Mouse (Mus musculus) olfactory bulb, adult 2 months (tissue): ENCODE results near the gene Hist1h2ae. TPM values are rescaled to one million over a fixed set of nuclear protein-coding genes. Genes with fewer than 3 reads are reported as not detected.

ENCODE experiments used
- H3K27ac ChIP-seq: fragments of 200-500 bp; 2 replicates; pipeline ENCODE4 v1.5.1; 2012; ENCODE audit warnings: low read depth, low read length; ENCODE audit not compliant: insufficient read depth
- H3K4me1 ChIP-seq: fragments of 200-500 bp; 2 replicates; pipeline ENCODE4 v1.6.1; 2012; ENCODE audit warnings: low read length; ENCODE audit not compliant: control insufficient read depth, insufficient read depth
- H3K4me3 ChIP-seq: fragments of 200-500 bp; 2 replicates; pipeline ENCODE4 v1.5.1; 2012; ENCODE audit warnings: mild to moderate bottlenecking, low read depth, low read length, moderate library complexity; ENCODE audit not compliant: insufficient read depth
- CTCF ChIP-seq: fragments of 200-500 bp; IDR thresholded peaks from 2 replicates; pipeline ENCODE4 v1.5.1; 2012; ENCODE audit warnings: low read depth, mild to moderate bottlenecking, low read length, moderate library complexity; ENCODE audit not compliant: insufficient read depth
- POLR2A ChIP-seq: fragments of 200-500 bp; IDR thresholded peaks from 2 replicates; pipeline ENCODE4 v1.6.1; 2012; ENCODE audit warnings: mild to moderate bottlenecking, low read depth, low read length, moderate library complexity; ENCODE audit not compliant: insufficient read depth
- WGBS: fragments of 180-500 bp; shearing (Covaris S2); methylation state at CpG from one replicate; pipeline ENCODE4 v1.1.7; 2018; 5-methylcytosine and 5-hydroxymethylcytosine counted together
- polyA plus RNA-seq: library from polyadenylated mRNA; stranded (reverse); fragments of >200 nt; gene quantifications from 2 replicates; pipeline ENCODE4 v1.2.4, GENCODE M21; 2012; ENCODE audit warnings: low replicate concordance; ENCODE audit not compliant: missing spikeins, insufficient read depth, insufficient read length

Hist1h2ae gene
- polyA plus RNA-seq, 1 experiment, result not detected

DNA sequence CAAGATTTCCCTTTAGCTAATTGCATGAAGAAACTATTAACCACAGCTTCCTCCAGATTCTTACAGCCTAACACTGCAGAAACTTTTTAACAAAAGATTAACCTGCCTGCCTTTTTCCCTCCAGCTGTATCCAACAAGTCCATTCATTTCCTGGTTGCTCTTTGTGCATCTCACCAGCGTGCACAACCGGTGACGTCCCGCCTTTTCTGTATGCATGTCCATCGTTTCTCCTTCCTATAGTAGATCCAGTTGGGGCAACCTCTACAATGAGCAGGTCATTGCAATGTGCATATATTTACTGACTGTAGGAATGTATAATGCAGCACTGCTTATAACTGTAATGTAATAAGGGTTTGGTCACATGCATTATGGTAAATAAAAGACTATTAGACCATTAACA lies 47.0 kb downstream of the Hist1h2ae start:
- Histone ChIP-seq H3K4me1 (no peaks in the 10 kb centered on the region), H3K4me3 (no peak overlapping the region), H3K27ac (no peak overlapping the region)
- WGBS, result 40% methylated on average over 5 of the region's 5 CpGs
- no peak for TF ChIP-seq CTCF

- Histone ChIP-seq H3K27ac (no peak overlapping the region), H3K4me1 (no peaks in the 10 kb centered on the region), H3K4me3 (no peak overlapping the region)
- TF ChIP-seq CTCF (no peak), POLR2A (no peak)
- 5% methylated on average over 14 of the region's 14 CpGs for WGBS
Measured at GRCm38 (mm10) chr13:23521703-23522102, 49.3 kb downstream of the Hist1h2ae start.

Other genes starting within 250 kb of the Hist1h2ae start
- gene Zfp322a, start 202.0 kb downstream of the Hist1h2ae start, polyA plus RNA-seq, result not detected in 2 replicates
- not detected in 2 replicates for gene Abt1, start 147.4 kb downstream of the Hist1h2ae start, polyA plus RNA-seq
- not detected in 2 replicates for gene Btn1a1, start 105.3 kb downstream of the Hist1h2ae start, polyA plus RNA-seq
- gene Btn2a2, start 82.4 kb downstream of the Hist1h2ae start, polyA plus RNA-seq, result not detected in 2 replicates
- gene Hist1h4h, start 40.2 kb downstream of the Hist1h2ae start, polyA plus RNA-seq, result not detected in 2 replicates
- gene Hist1h2af, start 37.3 kb downstream of the Hist1h2ae start, polyA plus RNA-seq, result not detected in 2 replicates
- gene Hist1h3g, start 35.8 kb downstream of the Hist1h2ae start, polyA plus RNA-seq, result not detected in 2 replicates
- gene Hist1h2bh, start 27.8 kb downstream of the Hist1h2ae start, polyA plus RNA-seq, result not detected in 2 replicates
- gene Hist1h3f, start 27.2 kb downstream of the Hist1h2ae start, polyA plus RNA-seq, result not detected in 2 replicates
- not detected in 2 replicates for gene Hist1h4f, start 19.6 kb downstream of the Hist1h2ae start, polyA plus RNA-seq
- gene Hist1h1d, start 18.0 kb downstream of the Hist1h2ae start, polyA plus RNA-seq, result not detected in 2 replicates
- not detected in 2 replicates for gene Hist1h3e, start 8.9 kb downstream of the Hist1h2ae start, polyA plus RNA-seq
- not detected in 2 replicates for gene Hist1h2bg, start 176 bp upstream of the Hist1h2ae start, polyA plus RNA-seq
- not detected in 2 replicates for gene Hist1h2bf, start 3.0 kb upstream of the Hist1h2ae start, polyA plus RNA-seq
- gene Hist1h2ad, start 3.2 kb upstream of the Hist1h2ae start, polyA plus RNA-seq, result not detected in 2 replicates
- not detected in 2 replicates for gene Hist1h3d, start 4.5 kb upstream of the Hist1h2ae start, polyA plus RNA-seq
- gene Hist1h4d, start 10.4 kb upstream of the Hist1h2ae start, polyA plus RNA-seq, result not detected in 2 replicates
- gene Hist1h2be, start 49.9 kb upstream of the Hist1h2ae start, polyA plus RNA-seq, result not detected in 2 replicates
- gene Hist1h1e, start 51.3 kb upstream of the Hist1h2ae start, polyA plus RNA-seq, result not detected in 2 replicates
- not detected in 2 replicates for gene Hist1h2ac, start 112.7 kb upstream of the Hist1h2ae start, polyA plus RNA-seq
- not detected in 2 replicates for gene Hist1h2bc, start 113.0 kb upstream of the Hist1h2ae start, polyA plus RNA-seq
- not detected in 2 replicates for gene Hist1h1t, start 124.6 kb upstream of the Hist1h2ae start, polyA plus RNA-seq
- not detected in 2 replicates for gene Hist1h4c, start 127.2 kb upstream of the Hist1h2ae start, polyA plus RNA-seq
- not detected in 2 replicates for gene Hfe, start 139.6 kb upstream of the Hist1h2ae start, polyA plus RNA-seq
- not detected in 2 replicates for gene Hist1h1c, start 167.6 kb upstream of the Hist1h2ae start, polyA plus RNA-seq
- gene Hist1h3c, start 174.4 kb upstream of the Hist1h2ae start, polyA plus RNA-seq, result not detected in 2 replicates
- not detected in 2 replicates for gene Hist1h2bb, start 175.5 kb upstream of the Hist1h2ae start, polyA plus RNA-seq
- not detected in 2 replicates for gene Hist1h2ab, start 179.9 kb upstream of the Hist1h2ae start, polyA plus RNA-seq
- not detected in 2 replicates for gene Hist1h3b, start 181.0 kb upstream of the Hist1h2ae start, polyA plus RNA-seq
- not detected in 2 replicates for gene Hist1h4b, start 185.8 kb upstream of the Hist1h2ae start, polyA plus RNA-seq
- gene Hist1h4a, start 190.0 kb upstream of the Hist1h2ae start, polyA plus RNA-seq, result not detected in 2 replicates
- not detected in 2 replicates for gene Hist1h3a, start 191.2 kb upstream of the Hist1h2ae start, polyA plus RNA-seq
- gene Hist1h1a, start 192.4 kb upstream of the Hist1h2ae start, polyA plus RNA-seq, result not detected in 2 replicates
- gene Trim38, start 198.7 kb upstream of the Hist1h2ae start, polyA plus RNA-seq, result not detected in 2 replicates
- gene Slc17a2, start 235.8 kb upstream of the Hist1h2ae start, polyA plus RNA-seq, result not detected in 2 replicates